Mouse (Mus musculus): ENCODE results near the gene Arhgap17.

- TF ChIP-seq CTCF (IDR thresholded peaks at IDR 0.05; ENCODE audit: low read depth) = no peak
- no peak for TF ChIP-seq EP300 (IDR thresholded peaks at IDR 0.05; ENCODE audit: low read depth)
Measured at GRCm38 (mm10) chr7:123353081-123353480, 16.6 kb downstream of the Arhgap17 start.
